Mouse (Mus musculus): ENCODE measurements around the gene Fam118b. TPM values are rescaled to one million over a fixed set of nuclear protein-coding genes. Genes with fewer than 3 reads are reported as not detected.

The Fam118b gene
- total RNA-seq, 4 experiments from 2014 or later, result 26.3 to 31.9 (median 27.3) TPM

- peak; percentile 40 to 53 for DNase-seq (ENCODE audit: low spot score in 2 of 2)
Measured at GRCm38 (mm10) chr9:35198945-35199771, 68.4 kb downstream of the Fam118b start.

DNA sequence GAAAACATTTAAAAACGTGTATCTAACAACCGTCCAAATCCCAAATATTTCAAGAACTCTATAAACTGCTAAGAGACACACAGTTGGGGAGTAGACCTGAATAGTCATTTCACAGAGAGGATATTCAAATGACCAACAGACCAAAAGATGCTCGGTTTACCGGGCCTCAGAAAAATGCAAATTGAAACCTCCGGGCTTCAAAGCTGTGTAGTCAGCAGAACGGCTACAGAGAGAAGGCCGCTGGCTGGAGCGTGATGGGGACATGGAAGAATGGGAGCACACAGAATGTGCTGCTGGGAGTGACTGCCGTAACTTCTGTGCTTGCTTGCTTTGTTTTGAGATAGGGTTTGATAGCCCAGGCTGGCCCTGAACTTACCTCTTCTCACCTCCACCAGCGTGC lies 69.3 kb downstream of the Fam118b start:
- DNase-seq (ENCODE audit: low spot score in 2 of 2), result no peak

GRCm38 (mm10) chr9:35197625-35198024 lies 70.0 kb downstream of the Fam118b start:
- no peak for DNase-seq (ENCODE audit: low spot score in 2 of 2)

GRCm38 (mm10) chr9:35194048-35194447 lies 73.6 kb downstream of the Fam118b start:
- no peak for DNase-seq (ENCODE audit: low spot score in 2 of 2)

- no peak for DNase-seq (ENCODE audit: low spot score in 2 of 2)
Measured at GRCm38 (mm10) chr9:35192983-35193542, 74.5 kb downstream of the Fam118b start.

DNA sequence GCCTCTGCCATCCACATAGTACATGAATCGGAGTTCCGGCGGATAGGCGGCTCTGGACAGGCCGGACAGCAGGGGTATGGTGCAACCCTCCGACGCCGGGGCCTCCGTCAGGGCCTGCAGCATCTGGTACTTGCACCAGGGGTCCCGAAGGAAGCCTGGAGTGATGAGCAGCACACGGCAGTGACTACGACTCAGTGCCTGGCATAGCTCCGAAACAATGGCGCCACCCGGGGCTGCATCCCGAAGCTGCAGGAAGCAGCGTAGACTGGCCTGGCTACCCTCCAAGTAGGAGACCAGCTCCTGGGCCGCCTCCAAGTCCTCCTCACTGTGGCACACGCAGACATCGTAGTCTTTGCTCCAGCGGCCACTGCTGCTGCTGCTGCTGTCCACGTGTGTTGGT lies 78.9 kb downstream of the Fam118b start:
- DNase-seq (ENCODE audit: low spot score in 2 of 2), result no peak

GRCm38 (mm10) chr9:35187351-35187903 lies 80.2 kb downstream of the Fam118b start:
- peak in 1 of 2 experiments; percentile 26 for DNase-seq (ENCODE audit: low spot score in 2 of 2)

- DNase-seq (ENCODE audit: low spot score in 2 of 2), result no peak
Measured at GRCm38 (mm10) chr9:35186430-35186829, 81.2 kb downstream of the Fam118b start.

DNA sequence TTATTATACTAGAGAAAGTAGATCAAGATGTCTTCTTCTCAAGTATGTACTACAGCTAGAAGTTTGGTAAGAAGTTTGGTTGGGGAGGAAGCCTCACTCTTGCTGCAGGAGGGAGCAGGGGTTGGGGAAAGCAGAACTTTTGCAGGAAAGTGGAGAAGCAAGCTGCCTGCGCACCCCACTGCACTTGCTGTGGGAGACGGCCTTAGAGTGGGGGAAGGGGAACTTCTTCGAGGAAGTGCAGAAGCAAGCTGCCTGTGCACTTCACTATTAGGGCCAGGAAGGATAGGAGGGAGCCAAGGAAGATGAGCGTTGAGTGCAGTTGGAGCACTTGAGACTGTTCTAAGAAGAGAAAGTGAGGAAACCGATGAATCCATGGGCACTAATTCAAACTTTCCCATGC lies 84.2 kb downstream of the Fam118b start:
- no peak for DNase-seq (ENCODE audit: low spot score in 2 of 2)

DNA sequence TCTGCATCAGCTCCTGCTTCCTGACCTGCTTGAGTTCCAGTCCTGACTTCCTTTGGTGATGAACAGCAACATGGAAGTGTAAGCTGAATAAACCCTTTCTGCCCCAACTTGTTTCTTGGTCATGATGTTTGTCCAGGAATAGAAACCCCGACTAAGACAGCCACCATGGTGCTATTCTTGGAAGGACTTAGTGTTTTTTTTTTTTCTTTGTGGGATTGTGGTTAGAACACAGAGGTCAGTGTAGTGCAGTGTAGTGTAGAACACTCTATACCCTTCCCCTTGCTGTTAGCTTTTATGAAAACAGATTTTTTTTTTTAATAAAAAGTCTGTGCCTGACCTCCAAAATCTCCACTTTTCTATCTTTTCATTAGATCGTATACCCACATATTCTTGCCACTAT lies 84.8 kb downstream of the Fam118b start:
- DNase-seq (ENCODE audit: low spot score in 2 of 2), result no peak

- no peak for DNase-seq (ENCODE audit: low spot score in 2 of 2)
Measured at GRCm38 (mm10) chr9:35176124-35176659, 91.4 kb downstream of the Fam118b start.

DNA sequence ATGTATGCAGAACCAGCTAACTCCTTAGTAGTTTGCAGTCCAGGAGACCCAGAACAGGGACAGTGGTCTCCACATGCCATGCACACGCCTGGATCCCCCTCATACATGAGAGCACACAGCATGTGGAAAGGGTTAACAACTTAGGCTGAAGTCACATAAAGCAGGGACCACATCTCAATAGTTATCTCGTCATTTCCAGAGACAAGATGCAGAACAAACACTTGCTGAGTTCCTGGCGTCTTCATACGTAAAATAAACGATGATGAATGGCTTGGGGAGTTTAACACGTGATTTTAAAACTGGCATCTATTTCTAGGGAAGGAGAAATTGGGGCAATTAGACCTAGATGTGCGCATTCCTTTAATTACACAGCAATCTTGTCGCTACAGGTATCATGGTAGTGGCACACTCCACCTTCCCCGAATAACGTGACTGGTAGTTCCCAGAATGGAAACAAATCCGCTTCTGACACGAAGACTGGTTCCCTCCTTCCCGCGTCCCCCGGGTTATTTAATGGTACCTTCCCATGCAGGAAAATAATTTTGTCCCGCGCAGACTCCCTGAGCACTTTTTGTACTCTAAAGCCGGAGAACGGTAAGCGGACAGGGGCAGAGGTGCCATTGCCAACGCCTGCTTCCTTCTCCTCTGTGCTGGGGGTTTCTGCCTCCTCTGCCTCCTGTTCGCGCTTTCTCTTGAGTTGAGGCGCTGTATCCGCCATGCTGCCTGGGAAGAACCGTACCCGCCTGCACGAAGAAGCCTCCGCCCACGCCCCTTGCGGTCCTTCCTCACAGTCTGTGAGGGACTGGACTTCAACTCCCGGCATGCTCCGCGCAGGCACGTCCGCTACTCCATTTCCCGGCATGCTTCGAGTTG lies 92.1 kb downstream of the Fam118b start, which contains the start of gene Dcps:
Gene Dcps, minus strand, starts transcription at position 811 of the 873 bp plus-strand sequence.
- peak; percentile 81 to 85 for DNase-seq (ENCODE audit: low spot score in 2 of 2)

GRCm38 (mm10) chr9:35173331-35173730 lies 94.3 kb downstream of the Fam118b start:
- DNase-seq (ENCODE audit: low spot score in 2 of 2), result no peak

DNA sequence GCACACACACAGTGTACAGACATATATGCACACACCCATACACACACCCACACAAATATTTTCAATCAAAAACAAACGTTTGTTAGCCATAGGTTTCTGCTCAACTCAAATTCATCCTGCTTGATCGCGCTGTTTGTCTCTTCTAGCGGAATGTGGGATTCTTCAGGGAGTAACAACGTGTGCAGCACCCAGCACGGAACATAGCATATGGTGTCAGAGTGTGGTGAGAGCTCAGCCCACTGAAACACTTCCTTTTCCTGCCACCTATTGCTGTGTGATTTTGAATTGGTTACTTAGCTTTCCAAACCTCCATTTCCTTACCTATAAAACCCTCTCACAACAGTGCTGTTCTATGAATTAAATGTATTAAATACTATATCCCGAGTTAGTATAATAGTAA lies 97.5 kb downstream of the Fam118b start:
- DNase-seq (ENCODE audit: low spot score in 2 of 2), result no peak

Other genes starting within 250 kb of the Fam118b start
- gene St3gal4, start 148.5 kb downstream of the Fam118b start, total RNA-seq (2022), result 1 to 10 TPM; 3.5 to 5.7 (median 4.4) TPM
- 1 to 10 TPM; 7.0 to 9.5 (median 8.7) TPM for gene Dcps, start 91.7 kb downstream of the Fam118b start, total RNA-seq (2022)
- gene Srpr, start 67.6 kb downstream of the Fam118b start, total RNA-seq (2022), result 100 to 1,000 TPM; 236 to 272 (median 254) TPM
- 10 to 100 TPM; 28.0 to 30.7 (median 29.9) TPM for gene Tirap, start 67.5 kb downstream of the Fam118b start, total RNA-seq (2022)
- 10 to 100 TPM; 15.7 to 18.4 (median 17.5) TPM for gene Foxred1, start 56.8 kb downstream of the Fam118b start, total RNA-seq (2022)
- gene Rpusd4, start 60 bp upstream of the Fam118b start, total RNA-seq (2022), result 1 to 10 TPM; 6.2 to 6.9 (median 6.4) TPM
- 10 to 100 TPM; 12.1 to 14.2 (median 13.1) TPM for gene Cdon, start 153.3 kb upstream of the Fam118b start, total RNA-seq (2022)